Mouse (Mus musculus): ENCODE results near the gene C1qb.

Gene C1qb

DNA sequence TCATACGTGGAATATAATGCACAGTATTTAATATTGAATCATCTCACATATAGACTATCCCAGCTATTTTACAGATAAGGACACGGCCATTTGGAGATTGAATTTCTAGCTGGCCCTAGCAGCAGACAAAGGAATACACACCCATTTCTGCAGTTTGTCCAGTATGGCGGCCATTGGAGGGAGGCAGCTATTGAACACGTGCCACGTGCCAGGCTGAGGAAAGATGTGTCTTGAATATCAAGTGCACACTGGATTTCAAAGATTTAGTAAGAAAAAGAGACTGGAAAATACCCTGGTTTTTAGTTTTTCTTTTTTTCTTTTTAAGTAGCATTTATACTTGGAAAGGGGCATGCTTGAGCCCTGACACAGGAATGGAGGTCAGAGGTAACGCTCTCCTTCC, 38.8 kb downstream of the C1qb start:
- DNase-seq (ENCODE audit: low read depth, low spot score), result no peak

- no peak for DNase-seq (ENCODE audit: low read depth, low spot score)
Measured at GRCm38 (mm10) chr4:136842802-136843201, 43.2 kb downstream of the C1qb start.

- no peak for DNase-seq (ENCODE audit: low read depth, low spot score)
Measured at GRCm38 (mm10) chr4:136842033-136842432, 44.0 kb downstream of the C1qb start.

DNA sequence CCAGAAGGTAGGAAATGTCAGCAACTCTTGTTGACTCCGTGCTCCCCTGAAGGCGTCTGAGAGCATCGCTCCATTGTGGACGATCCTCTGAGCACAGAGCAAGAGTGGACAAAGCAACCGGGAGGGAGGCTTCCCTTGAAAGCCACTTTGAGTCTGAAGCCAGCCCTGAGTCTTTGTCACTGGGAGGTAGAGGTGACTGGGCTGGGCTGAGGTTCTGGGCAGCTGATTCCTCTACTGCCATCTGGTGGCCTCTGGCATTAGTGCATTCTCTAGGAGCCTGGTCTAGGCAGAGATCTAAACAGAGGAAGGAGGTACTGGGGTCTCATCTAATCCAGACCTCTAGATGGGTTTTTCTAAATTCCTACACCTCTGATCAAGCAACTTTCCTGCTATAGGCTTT, 44.9 kb downstream of the C1qb start:
- DNase-seq (ENCODE audit: low read depth, low spot score), result peak; percentile 73

GRCm38 (mm10) chr4:136838462-136838861, 47.5 kb downstream of the C1qb start:
- no peak for DNase-seq (ENCODE audit: low read depth, low spot score)

GRCm38 (mm10) chr4:136838026-136838425, 48.0 kb downstream of the C1qb start:
- DNase-seq (ENCODE audit: low read depth, low spot score), result no peak

DNA sequence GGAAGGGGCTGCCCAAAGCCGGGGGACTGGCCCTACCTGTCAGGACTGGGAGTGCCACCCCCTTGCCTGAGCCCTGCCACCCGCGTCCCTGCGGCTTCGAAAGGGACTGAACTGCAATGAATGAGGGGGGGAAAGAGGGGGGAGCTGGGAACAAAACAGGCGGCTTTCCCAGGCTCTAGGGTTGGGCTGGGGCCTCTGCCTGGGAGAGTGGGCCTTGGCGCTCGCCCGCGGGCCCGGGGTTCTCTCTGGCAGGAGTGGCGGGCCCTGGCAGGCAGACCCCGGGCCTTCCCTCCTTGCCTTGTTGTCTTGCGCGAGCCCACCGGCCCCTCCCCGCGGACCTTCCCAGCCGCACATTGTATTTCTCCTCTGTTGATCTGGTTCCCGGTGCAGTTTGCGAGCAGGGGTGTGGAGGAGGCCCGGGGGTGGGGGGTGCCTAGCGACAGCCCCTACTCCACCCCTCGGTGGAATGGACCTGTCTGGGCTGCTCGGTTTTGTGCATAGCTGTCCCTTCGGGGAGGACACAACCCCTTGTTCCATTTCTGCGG, 49.5 kb downstream of the C1qb start:
- DNase-seq (ENCODE audit: low read depth, low spot score), result peak; percentile 77

GRCm38 (mm10) chr4:136835621-136836386, 50.2 kb downstream of the C1qb start, which contains the start of gene Ephb2:
Gene Ephb2 (minus strand): TSS chr4:136835988.
- peak; percentile 78 for DNase-seq (ENCODE audit: low read depth, low spot score)

DNA sequence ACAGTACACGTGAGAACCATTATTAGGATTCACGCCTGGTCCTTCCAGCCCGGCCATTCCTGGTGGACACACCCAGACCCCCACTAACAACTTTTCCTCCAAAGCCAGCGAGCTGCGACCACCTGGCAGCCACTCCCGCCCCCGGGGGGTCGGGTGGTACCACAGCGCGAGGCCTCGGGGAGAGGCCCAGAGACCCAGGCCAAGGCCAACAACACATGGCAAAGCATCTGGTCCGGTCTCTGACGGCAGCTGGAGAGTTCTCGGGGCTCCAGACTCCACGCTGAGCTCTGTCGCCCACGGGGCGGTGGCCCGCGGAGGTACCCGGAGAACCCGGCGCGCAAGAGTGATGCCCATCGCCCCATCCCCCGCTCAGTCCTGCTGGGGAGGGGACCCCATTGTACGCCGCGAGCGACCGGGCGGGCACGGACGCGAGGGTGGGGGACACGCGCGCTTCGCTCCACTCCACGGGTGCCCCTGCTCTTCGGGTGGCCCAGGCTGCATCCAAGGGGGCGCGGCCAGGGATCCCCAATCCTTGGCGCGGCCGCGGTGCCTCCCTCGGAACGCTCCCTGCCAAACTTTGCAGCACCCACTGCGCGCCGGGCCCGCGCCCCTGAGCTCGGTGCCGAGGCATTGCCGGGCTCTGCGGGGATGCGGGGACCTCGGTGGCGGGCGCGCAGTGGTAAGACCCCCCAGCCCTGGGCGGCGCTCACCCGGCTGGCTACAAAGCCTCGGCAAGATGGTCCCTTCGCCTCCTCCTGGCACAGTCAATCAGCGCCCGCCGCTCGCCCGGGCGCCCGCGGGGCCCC, 51.0 kb downstream of the C1qb start:
- DNase-seq (ENCODE audit: low read depth, low spot score), result peak; percentile 30

DNA sequence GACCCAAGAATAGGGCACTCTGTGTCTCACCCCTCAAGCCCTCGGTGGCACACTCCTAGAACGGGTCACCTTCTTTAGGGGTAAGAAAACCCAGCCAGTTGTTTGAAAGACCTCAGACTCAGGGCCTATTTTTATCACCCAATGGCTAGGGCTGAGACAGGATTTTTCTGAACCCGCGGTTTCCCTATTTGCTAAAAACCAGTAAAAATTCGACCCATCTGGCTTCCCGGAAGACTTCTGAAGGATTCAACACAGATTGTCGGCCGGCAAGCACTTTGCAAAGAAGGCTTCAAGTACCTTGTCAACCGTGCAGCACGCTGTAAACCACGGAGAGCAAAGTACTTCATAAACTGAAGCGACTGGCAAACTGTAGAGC, 51.6 kb downstream of the C1qb start:
- peak; percentile 21 for DNase-seq (ENCODE audit: low read depth, low spot score)

DNA sequence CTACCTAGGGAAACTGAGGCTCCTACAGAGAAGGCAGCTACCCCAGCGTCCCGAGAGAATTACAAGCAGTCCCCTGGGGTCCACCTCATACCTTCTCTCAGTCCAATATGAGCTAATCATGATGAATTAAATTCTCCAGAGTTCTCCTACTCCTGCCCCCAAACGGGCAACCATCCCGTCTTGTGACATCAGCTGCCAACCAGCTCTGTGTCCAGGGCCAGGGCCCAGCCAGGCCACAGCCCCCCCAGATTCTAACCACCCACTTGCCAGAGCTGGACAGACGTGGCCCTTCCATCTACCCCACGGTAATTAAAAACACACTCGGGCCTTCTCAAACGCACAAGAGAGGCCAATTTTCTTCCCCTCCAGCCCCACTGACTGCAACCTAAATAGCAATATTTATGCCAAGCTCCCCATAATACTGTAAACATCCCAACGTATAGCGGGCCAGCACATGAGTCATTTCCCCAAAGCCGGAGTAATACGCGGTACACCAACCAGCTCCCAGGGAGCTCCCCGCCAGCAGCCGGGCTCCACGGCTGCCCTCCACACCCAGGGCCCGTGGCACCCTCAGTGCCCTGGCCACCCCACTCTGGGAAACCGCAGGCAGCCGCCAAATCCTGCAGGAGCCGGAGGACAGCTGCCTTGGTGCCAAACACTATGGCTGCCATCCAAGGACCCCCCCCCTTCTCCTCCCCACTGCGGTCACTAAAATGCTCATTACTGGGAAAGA, 52.2 kb downstream of the C1qb start:
- no peak for DNase-seq (ENCODE audit: low read depth, low spot score)

DNA sequence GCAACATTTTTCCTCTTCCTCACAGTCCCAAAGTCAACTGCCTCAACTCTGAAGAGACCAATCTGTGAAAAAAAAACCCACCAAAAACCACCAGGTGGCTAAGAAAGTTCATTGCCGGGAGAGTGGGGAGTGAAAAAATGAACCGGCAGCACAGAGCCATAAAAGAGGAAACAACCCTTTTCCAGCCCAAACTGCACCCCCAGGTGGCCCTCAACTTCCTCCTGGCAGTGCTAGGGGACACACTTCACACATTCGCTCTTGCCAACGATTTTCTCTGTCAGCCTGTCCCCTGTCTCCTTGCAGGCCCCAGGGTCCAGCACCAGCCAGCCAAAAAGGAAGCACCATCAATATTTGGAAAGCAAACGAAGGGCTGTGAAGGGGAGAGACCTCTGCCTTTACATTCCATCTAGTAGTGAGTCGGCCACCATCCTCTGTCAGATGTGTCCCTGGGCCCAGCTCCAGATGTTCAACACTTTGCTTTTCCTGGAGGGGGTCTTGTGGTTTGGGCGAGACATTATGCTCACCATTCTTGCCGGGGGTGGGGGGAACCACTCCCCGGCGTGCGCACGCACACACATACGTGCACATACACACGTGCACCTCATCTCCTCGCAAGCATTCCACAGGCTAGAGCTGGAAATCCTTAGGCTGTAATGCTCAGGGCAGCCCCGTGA, 53.3 kb downstream of the C1qb start:
- no peak for DNase-seq (ENCODE audit: low read depth, low spot score)

DNA sequence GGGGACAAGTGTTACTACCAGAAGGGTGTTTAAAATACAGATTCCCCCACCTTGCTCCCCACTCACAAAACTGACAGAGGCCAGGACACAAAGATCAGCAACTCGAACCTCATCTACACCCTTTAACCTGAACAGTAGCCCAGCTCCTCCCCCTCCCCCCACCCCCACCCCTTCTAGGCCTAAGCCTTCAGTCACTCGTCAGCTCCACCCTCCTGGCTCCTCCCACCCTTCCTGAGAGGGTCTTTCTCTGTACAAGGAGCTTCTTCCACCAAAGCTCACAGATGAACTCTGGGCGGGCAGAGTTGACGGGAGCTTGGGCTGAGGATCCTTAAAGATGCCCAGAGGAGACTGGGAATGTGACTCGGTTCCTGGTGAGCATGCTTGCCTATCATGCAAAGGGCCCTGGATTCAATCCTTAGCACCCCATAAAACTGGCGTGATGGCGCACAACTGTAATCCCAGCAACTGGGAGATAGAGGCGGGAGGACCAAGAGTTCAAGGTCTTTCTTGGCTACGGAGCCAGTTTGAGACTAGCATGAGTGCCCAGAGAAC, 55.6 kb downstream of the C1qb start:
- DNase-seq (ENCODE audit: low read depth, low spot score), result peak; percentile 67

Data from R1 (cell line).